Comparison of ENCODE assay signal across 13 mouse cellular contexts in genomic region chr12:109413321-109413720, GRCm38 (mm10). TPM values are rescaled to one million over a fixed set of nuclear protein-coding genes. Genes with fewer than 3 reads are reported as not detected.
DNase-seq lines count a peak whose midpoint lies in the region; ATAC-seq and TF ChIP-seq lines count a peak whose summit lies in the region.
"Had no signal": no experiment of that assay in that cellular context is flagged by ENCODE, and none has a peak within 500 bp of the region (broad histone marks: within the 10 kb centered on the region; RNA-seq: fewer than 3 reads in every experiment).

No protein-coding gene starts in this region.

- no peak overlapping the region for H3K4me2 ChIP-seq in lung, embryonic 15.5 days
- no peak overlapping the region for H3K4me2 ChIP-seq in heart, postnatal 0 days (ENCODE audit: low read depth, low read length)
- no peak overlapping the region for H3K4me2 ChIP-seq in stomach, embryonic 14.5 days (replicated peaks; ENCODE audit: low read depth, low read length)
- H3K4me2 ChIP-seq: hindbrain, embryonic 15.5 days; liver, embryonic 13.5 days had no signal

- TF ChIP-seq EP300 in heart, postnatal 0 days (IDR thresholded peaks at IDR 0.05; ENCODE audit: low read depth) = no peak

- H3K27me3 ChIP-seq in heart, embryonic 10.5 days (ENCODE audit: insufficient read depth, poor library complexity, severe bottlenecking) = no peaks in the 10 kb centered on the region
- H3K27me3 ChIP-seq in lung, embryonic 15.5 days = no peaks in the 10 kb centered on the region
- no peaks in the 10 kb centered on the region for H3K27me3 ChIP-seq in heart, postnatal 0 days (ENCODE audit: control insufficient read depth, insufficient read depth, low read length)
- no peaks in the 10 kb centered on the region for H3K27me3 ChIP-seq in stomach, embryonic 14.5 days (ENCODE audit: control insufficient read depth, insufficient read depth, low read length)
- H3K27me3 ChIP-seq: hindbrain, embryonic 15.5 days; liver, embryonic 13.5 days had no signal

- H3K36me3 ChIP-seq in heart, embryonic 10.5 days = no peaks in the 10 kb centered on the region
- no peaks in the 10 kb centered on the region for H3K36me3 ChIP-seq in lung, embryonic 15.5 days
- no peaks in the 10 kb centered on the region for H3K36me3 ChIP-seq in heart, postnatal 0 days (replicated peaks; ENCODE audit: control insufficient read depth, insufficient read depth, low read length)
- no peaks in the 10 kb centered on the region for H3K36me3 ChIP-seq in stomach, embryonic 14.5 days (ENCODE audit: control insufficient read depth, insufficient read depth, low read length)
- H3K36me3 ChIP-seq: hindbrain, embryonic 15.5 days; liver, embryonic 13.5 days had no signal

- no peak overlapping the region for H3K9ac ChIP-seq in lung, embryonic 15.5 days
- H3K9ac ChIP-seq in heart, postnatal 0 days (replicated peaks; ENCODE audit: low read depth, low read length) = no peak overlapping the region
- H3K9ac ChIP-seq in stomach, embryonic 14.5 days (replicated peaks; ENCODE audit: low read depth, low read length) = no peak overlapping the region
- H3K9ac ChIP-seq: hindbrain, embryonic 15.5 days; liver, embryonic 13.5 days had no signal

- ATAC-seq in lung, embryonic 15.5 days (ENCODE audit: borderline replicate concordance, extremely low read depth, low FRiP score, low TSS enrichment) = no peak
- ATAC-seq in heart, postnatal 0 days (ENCODE audit: insufficient read depth, low read depth) = no peak
- ATAC-seq in stomach, embryonic 14.5 days (ENCODE audit: insufficient number of reproducible peaks, insufficient read depth, low FRiP score, low read depth) = no peak

- TF ChIP-seq CTCF in heart, postnatal 0 days (IDR thresholded peaks at IDR 0.05; ENCODE audit: low read depth) = no peak

- peaks cover 79% of the 10 kb centered on the region for H3K4me1 ChIP-seq in heart, embryonic 10.5 days
- H3K4me1 ChIP-seq in lung, embryonic 15.5 days = peaks cover 60% of the 10 kb centered on the region
- no peaks in the 10 kb centered on the region for H3K4me1 ChIP-seq in heart, postnatal 0 days (ENCODE audit: control insufficient read depth, insufficient read depth)
- peaks cover 70% of the 10 kb centered on the region for H3K4me1 ChIP-seq in stomach, embryonic 14.5 days (ENCODE audit: control insufficient read depth, insufficient read depth, low read length)

- DNase-seq in heart, embryonic 10.5 days (ENCODE audit: low spot score) = no peak
- no peak for DNase-seq in heart, adult 9 months (ENCODE audit: low spot score in 2 of 2)
- DNase-seq in lung, postnatal 36 days = no peak
- no peak for DNase-seq in heart, postnatal 0 days (ENCODE audit: low spot score)
- DNase-seq in cerebellum, adult 9-10 months = no peak
- DNase-seq in right cerebral cortex, postnatal 36 days (ENCODE audit: low spot score in 2 of 2) = no peak
- DNase-seq: cerebellum, adult 11 months; kidney, postnatal 14 days; liver, embryonic 13.5 days; right cerebral cortex, postnatal 25 days had no signal

- 87% methylated on average over 4 of the region's 4 CpGs for whole genome bisulfite sequencing in heart, embryonic 10.5 days
- 53% methylated on average over 4 of the region's 4 CpGs for WGBS in lung, embryonic 15.5 days
- 66% methylated on average over 4 of the region's 4 CpGs for WGBS in heart, postnatal 0 days
- 61% methylated on average over 4 of the region's 4 CpGs for WGBS in stomach, embryonic 14.5 days

- no peaks in the 10 kb centered on the region for H3K9me3 ChIP-seq in heart, embryonic 10.5 days
- H3K9me3 ChIP-seq in lung, embryonic 15.5 days = no peaks in the 10 kb centered on the region
- no peaks in the 10 kb centered on the region for H3K9me3 ChIP-seq in heart, postnatal 0 days (replicated peaks; ENCODE audit: control insufficient read depth, low read length)
- H3K9me3 ChIP-seq in stomach, embryonic 14.5 days (ENCODE audit: control insufficient read depth, low read depth, low read length) = no peaks in the 10 kb centered on the region
- H3K9me3 ChIP-seq: hindbrain, embryonic 15.5 days; liver, embryonic 13.5 days had no signal

- no peak overlapping the region for H3K4me3 ChIP-seq in heart, embryonic 10.5 days
- no peak overlapping the region for H3K4me3 ChIP-seq in lung, embryonic 15.5 days
- no peak overlapping the region for H3K4me3 ChIP-seq in heart, postnatal 0 days (ENCODE audit: low read depth, low read length)
- H3K4me3 ChIP-seq in stomach, embryonic 14.5 days (ENCODE audit: low read depth, low read length) = no peak overlapping the region
- H3K4me3 ChIP-seq: hindbrain, embryonic 15.5 days; liver, embryonic 13.5 days had no signal

- H3K27ac ChIP-seq in heart, embryonic 10.5 days = peak overlapping the region; percentile 72
- H3K27ac ChIP-seq in lung, embryonic 15.5 days = peak overlapping the region; percentile 87
- H3K27ac ChIP-seq in heart, postnatal 0 days (ENCODE audit: low read depth) = peak overlapping the region; percentile 50; the same call in 1 of the 2 replicates
- H3K27ac ChIP-seq in stomach, embryonic 14.5 days (ENCODE audit: low read length) = peak overlapping the region; percentile 98
- H3K27ac ChIP-seq: hindbrain, embryonic 15.5 days; liver, embryonic 13.5 days had no signal

RNA-seq across cellular contexts. Expression of gene Dlk1, which starts 39.3 kb away (rescaled TPM):
- polyA plus RNA-seq in heart, embryonic 10.5 days (2016; fragmentation: Nextera tagmentation; extraction: Ambion mirVana) = 56.8 and 345 TPM in 2 replicates
- 525 and 559 TPM in 2 replicates for polyA plus RNA-seq in lung, embryonic 15.5 days (2015; fragmentation: Nextera tagmentation; extraction: Ambion mirVana)
- total RNA-seq in heart, postnatal 0 days (2014; rRNA removed; ENCODE audit: low replicate concordance) = 45.0 and 55.2 TPM in 2 replicates
- 55.1 and 62.9 TPM in 2 replicates for polyA plus RNA-seq in heart, postnatal 0 days (2015; fragmentation: Nextera tagmentation; extraction: Ambion mirVana)
- polyA plus RNA-seq in stomach, embryonic 14.5 days (2014; fragmentation: Nextera tagmentation; extraction: Ambion mirVana) = 477 and 553 TPM in 2 replicates
